Mouse (Mus musculus) olfactory bulb, adult 2 months (tissue): ENCODE results near the gene B2m.

ENCODE experiments used
- CTCF ChIP-seq: fragments of 200-500 bp; IDR thresholded peaks from 2 replicates; pipeline ENCODE4 v1.5.1; 2012; ENCODE audit warnings: low read depth, mild to moderate bottlenecking, low read length, moderate library complexity; ENCODE audit not compliant: insufficient read depth
- POLR2A ChIP-seq: fragments of 200-500 bp; IDR thresholded peaks from 2 replicates; pipeline ENCODE4 v1.6.1; 2012; ENCODE audit warnings: mild to moderate bottlenecking, low read depth, low read length, moderate library complexity; ENCODE audit not compliant: insufficient read depth

- no peak for TF ChIP-seq POLR2A
- no peak for TF ChIP-seq CTCF
Observed at GRCm38 (mm10) chr2:122201501-122201900, 54.0 kb downstream of the B2m start.
